Mouse (Mus musculus) heart, adult 18-20 months (tissue): ENCODE data around the gene Cdv3. TPM values are rescaled to one million over a fixed set of nuclear protein-coding genes. Genes with fewer than 3 reads are reported as not detected.

Experiments used
- DNase-seq, 2 experiments: peaks; one replicate each; pipeline ENCODE4 v3.0.0; 2021 to 2022; ENCODE audit warnings: mixed read lengths in 1 of 2
- long read RNA-seq, 2 experiments: library from polyadenylated mRNA; stranded (forward); transcript quantifications; one replicate each; pipeline ENCODE4 v2.0.0; 2021
- total RNA-seq, 2 experiments: library from RNA; stranded (reverse); gene quantifications; 2 replicates each; pipeline ENCODE4 v1.2.3; 2021

Gene Cdv3
- total RNA-seq = 100 to 1,000 TPM; 136 to 151 TPM
- long read RNA-seq, experiment 1, partial matches to known transcripts = 1 of 16 reads
- long read RNA-seq, experiment 1, other reads (novel, unspliced or antisense) = 8 of 16 reads
- long read RNA-seq, experiment 2, transcript Cdv3-202 (5 exons, 3,787 nt) = major isoform, 5 of 14 reads
- long read RNA-seq, experiment 2, partial matches to known transcripts = 1 of 14 reads
- long read RNA-seq, experiment 2, other reads (novel, unspliced or antisense) = 8 of 14 reads

DNA sequence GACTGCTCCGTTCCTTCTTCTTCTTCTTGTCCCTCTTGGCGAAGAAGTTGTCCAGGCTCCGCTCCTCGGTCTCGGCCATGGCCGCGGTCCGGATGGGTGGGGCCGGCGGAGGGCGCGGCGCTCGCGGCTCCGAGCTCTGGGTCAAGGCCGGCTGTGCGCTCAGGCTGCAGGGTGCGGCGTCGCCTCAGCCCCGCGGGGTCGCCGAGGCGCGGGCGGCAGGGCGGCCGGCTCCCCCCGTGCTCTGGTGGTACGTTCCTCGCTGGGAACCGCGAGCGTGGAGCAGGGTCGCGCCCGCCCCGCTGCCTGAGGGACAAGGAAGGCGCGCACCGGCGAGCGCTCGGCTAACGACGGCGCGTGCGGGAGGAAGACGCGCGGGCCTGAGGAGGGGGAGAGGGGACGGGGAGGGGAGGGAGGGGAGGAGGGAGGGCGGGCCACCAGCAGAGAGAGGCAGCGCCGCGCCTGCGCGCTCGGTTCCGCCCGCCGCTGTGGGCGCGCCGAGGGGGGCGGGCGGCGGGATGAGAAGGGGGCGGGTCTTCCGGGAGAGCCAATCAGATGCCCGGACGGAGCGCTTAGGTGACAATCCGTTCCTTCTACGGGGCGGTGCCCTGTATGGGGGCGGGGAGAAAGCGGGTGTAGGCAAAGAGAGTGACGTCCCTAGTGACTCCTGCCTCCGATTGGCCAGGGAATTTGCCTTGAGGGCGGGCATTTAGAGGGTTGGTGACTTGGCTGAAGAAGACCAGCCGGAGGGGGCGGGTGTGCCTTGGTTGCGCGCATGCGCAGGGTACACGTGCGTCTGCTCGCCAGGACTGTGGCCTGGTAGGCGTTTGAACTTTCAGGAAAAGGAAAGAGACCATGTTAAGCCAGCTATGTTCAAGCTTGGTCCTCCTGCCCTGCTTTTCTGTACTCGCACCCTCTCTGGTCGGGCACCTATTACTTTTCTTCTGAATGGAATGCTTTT, at the start of gene Cdv3:
TSS of gene Cdv3 (minus strand) at position 551 of the 958 bp plus-strand sequence.
- DNase-seq = peak; percentile 99 to 100

DNA sequence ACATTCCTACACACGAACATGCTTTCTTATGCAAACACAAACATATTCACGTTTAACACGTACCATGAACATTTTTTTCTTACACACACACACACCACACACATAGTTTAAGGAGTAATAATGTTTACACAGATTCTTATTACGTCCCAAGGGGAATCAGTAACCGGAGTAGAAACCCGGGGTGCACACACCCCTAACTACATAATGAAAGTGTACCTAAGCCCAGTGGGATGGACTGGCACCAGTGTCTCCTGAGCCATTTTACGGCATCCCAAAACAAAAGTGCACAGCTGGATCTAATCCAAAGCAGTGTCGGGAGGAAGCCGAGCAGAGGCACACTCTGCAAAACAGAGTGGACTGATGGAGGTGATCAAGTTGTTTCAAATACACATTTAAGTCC, 47.8 kb upstream of the Cdv3 start:
- no peak for DNase-seq

DNA sequence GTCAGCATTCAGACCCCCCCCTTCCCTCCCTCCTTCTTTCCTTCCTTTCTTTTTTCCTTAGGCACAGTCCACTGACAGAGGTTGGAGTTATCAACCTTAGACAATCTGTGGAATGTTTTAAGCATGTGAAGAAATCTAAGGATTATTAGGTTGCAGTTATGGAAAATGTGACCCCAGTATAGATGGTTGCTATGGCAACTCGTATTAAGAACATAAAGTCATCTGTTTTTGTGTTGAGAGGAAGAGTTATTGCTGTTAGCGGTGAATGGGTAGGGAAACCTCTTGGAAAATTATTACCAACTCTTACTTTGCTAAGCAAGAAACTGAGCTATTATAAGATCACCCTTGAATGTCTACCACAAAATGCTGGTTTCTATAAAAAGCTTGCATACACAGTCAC, 43.5 kb upstream of the Cdv3 start:
- DNase-seq = no peak

DNA sequence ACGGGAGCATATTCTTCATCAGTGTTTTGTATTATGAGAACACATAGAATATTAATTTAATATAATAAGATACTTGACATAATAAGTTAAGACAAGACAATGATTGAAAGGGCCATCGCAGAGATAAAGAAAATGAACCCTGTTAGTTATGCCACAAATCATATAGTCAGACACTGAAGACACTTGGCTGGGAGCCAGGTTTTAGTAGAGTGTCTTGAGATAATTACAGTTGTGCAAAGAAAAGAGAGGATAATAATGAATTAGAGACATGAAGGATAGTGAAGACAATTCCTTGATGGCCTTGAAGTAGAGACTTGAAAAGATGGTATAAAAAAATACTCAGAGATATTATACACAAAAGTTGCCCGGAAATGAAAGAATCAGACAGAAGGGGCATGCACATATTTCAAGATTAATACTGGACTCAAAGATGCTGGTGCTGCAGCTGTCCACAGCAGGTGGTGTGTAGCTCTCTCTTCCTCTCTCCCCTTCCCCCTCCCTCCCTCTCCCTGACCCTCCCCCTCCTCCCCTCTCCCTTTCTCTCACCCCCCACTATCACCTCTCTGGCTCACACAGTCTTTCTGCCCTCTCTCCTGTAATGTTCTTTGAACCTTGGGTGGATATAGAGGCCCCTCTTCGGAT, 42.6 kb upstream of the Cdv3 start:
- DNase-seq = no peak

DNA sequence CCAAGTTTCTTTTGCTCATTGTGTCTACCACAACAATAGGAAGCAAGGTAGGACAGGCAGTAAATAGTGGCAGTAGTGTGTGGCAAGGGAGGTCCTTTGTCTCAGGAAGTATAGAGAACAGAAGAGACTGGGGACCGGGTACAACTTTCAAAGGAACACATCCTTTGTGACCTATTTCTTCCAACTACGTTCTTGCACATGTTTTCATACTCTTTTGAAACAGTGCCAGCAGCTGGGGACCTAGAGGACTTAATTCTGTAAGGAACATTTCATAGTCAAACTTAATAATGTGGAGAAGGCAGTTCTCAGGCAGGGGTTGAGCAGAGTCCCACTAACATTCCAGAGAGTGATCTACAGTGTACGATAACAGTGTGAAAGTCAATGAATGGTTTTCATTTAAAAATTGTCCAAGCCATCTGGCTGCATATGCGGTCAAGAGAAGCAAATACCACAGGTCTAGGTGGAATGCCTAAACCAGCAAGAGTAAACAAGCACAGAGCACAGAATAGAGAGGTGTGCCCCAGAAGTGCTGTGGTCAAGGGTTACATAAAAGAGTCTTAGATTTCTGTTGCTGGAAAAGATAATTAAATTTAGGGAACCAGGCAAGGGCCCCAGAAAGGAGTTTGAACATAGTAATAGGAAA, 37.8 kb upstream of the Cdv3 start:
- no peak for DNase-seq

DNA sequence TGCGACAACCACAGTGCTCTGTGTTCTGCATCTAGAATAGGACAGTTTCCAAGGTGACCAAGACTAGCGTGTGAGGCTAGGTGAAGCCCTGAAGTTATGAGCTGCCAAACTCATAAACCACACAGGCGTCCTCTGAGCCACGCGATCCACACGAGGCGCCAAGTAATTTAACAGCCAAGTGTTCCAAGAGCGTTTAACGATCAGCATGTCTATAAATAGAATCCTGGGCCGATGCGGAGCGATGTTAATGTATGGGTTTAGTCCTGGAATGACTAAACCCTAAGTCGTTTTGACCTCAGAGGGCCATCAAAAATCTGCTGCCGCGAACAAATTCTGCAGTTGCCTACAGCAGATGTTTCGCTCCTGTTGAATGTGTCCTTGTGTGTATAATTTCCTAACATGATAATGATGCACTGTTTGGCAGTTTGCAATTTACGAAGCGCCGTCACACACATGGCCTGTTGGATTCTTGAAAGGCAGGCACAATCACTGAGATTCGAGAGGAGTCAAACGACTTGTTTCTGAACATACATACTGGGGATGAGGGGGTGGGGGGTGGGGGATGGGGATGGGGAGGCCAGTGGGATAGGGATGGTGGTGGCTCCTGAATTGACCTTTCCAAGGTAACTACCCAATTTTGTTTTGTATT, 33.0 kb upstream of the Cdv3 start:
- DNase-seq = peak; percentile 63 to 71

DNA sequence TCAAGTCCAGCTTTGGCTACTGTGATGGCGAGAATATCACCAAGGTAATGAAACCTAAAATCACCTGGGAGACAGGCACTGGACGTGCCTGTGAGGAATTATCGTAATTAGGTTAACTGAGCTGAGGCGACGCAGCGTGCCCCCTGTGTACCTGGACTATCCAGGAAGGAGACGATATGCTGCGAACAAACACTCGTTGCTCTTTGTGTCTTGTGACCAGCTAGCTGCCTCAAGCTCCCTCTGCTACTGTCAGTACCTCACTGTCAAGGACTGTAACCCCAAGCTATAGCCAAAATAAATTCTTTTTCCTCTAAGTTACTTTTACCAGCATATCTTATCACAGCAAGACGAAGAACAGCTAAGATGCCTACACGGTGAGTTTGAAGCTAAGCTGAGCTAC, 27.6 kb upstream of the Cdv3 start:
- DNase-seq = no peak

DNA sequence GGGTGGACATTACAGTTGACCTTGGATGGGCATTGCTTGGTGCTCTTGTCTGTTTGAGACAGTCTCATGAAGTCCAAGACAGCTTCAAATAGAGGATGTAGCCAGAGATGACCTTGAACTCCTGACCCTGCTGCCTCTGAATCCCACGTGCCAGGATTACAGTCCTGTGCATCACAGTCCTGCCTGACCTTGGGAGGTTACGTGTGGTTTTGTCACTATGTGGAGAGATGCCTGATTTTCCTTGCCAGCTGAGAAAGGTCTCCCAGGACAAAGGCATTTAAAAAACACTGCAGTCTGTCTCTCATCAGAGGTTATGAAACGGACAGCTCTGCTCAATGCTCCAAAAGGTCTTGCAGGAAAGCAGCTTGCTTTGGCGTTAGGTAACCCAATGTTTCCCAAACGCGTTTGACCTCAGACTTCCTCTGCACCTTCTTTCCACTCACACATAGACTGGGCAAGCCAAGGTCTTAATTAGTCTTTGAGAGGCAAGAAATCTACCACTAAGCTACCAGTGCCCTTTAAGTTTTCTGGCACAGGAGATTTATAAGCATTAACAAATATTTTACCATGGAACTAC, 26.2 kb upstream of the Cdv3 start:
- no peak for DNase-seq

DNA sequence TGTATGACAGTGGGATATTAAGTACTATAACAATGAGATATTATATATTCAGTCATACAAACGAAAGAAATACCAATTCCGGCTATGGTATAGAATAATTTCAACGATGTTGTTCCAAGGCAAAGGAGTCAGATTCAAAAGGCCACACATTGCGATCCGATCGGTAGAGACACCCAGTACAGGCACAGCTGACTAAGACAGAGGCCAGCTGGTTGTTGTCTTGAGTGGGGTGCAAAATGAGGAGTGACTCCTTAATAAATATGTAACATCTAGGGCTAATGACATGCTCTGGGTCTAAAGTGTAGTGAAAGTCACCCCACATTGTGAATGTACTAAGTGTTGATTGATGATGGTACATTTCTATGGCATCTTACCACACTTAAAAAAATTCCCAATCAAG, 23.6 kb upstream of the Cdv3 start:
- DNase-seq = no peak

DNA sequence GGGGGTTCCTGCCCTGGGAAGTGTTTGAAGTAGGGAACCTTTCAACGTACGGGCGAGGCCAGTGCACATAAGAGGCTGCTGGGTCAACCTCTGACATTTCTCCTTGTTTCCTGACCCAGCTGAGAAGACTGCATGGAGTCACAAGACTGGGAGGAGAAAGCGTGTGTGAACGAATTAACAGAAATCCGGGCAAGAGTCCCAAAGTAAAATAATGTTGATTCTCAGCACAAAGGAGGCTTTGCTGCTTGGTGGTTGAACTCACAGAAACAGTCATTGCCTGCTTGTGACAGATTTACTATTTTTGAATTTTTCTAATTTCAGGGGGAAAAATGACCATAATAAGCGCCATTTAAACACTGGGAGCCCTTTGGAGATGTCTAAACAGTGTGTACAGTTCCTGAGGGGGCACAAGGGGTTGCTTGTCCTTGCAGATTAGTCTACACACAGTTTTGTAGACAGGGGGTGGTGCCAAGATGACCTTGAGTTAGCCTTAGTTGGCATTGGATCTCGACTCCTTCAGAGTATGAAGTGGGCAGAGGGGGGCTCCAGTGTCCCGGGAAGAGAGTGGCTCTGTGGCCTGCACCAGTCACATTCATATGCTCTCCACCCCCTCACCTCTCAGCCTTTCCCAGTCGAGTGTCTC, 21.5 kb upstream of the Cdv3 start:
- no peak for DNase-seq

DNA sequence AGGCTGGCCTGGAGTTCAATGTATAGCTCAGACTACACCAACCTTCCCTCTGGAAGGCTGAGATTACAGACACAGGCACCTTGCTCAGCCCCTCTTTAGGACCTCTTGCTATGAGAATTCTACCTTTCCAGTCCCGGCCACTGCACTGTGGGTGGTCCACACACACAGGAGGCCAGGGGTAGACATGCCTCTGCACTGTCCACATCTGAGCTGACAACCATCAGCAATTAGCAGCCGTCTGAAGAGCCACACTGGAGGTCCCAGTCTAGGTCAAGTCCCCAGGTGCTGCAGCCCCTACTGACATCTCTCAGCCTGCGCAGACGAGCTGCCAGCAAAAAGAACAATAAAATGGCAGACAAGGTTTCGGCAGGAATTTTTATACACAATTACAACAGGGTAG, 20.9 kb upstream of the Cdv3 start:
- DNase-seq = no peak

DNA sequence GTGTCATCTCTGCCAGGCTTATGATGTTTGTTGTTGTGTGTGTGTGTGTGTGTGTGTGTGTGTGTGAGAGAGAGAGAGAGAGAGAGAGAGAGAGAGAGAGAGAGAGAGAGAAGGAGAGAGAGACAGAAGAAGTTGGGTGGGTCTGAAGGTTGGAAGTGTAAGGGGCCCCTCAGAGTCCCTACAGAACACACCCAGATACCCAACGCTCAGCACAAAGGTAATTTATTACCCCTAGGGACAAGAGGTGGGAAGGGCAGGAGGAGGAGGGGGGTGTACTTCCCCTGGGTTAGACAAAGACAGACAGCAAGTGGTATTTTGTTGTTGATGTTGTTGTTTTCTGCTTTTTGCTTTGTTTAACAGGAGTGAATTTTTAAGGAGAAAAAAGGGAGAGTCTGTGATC, 20.0 kb upstream of the Cdv3 start:
- no peak for DNase-seq

DNA sequence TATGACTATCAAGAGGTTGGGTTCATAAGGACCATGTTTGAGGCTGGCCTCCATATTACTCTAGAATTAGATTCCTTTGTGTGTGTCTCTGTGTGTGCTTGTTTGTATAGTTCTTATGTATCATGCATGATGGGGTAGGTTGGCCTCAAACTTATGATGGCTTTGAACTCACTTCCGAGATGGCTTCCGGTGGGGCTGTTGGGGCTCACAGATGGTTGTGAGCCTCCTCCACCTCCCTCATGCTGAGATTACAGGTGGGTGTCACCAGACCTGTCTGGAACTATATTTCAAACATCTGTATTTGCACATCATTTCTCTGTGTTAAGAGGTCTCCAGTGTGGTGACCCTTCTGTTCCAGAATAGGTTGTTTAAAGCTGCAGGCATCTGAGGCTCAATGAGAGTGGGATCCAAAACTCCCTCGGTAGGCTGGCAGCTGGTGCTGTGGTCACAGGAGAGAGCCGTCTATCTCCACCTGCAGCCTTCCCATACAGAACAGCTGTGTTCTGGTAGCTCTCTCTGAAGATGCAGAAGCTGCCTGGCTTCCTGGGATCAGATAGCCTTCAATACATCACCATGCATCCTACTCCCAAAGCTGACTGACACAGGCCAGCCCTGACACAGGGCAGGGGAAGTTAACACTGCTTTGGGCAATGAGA, 18.6 kb upstream of the Cdv3 start:
- DNase-seq = no peak

DNA sequence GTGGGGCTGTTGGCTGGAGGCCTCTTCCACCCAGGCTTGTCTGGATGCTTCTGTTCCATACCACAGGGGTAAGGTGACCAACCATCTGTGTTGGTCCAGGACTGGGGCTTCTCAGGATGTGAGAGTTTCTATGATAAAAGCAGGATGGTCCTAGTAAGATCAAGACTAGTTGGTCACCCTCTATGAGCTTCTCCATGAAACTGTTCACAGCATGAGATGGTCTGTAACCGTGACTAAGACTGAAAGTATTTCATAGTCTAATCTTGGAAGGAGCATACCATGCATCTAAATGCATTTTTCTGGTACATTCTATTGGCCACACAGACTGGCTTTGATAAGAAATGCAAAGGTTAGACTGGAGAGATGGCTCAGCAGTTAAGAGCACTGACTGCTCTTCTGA, 17.9 kb upstream of the Cdv3 start:
- no peak for DNase-seq

DNA sequence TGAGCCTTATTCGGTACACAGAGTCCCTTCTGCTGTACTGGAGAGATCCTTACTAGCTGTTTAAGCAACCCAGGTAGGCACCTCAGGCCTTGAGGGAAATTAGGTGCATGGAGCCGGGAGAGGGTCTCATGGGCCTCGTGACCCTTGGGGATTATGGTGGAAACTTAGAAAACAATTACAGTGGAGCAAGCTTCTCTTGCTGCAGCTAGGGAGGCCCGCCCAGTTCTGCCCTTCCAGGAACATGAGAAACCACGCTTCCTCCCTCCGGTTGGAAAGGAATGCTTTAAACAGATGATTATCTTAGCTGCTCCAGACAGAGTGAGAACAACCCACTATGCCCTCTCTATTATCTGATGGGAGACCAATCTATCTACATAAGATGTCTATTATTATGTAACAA, 17.3 kb upstream of the Cdv3 start:
- no peak for DNase-seq

DNA sequence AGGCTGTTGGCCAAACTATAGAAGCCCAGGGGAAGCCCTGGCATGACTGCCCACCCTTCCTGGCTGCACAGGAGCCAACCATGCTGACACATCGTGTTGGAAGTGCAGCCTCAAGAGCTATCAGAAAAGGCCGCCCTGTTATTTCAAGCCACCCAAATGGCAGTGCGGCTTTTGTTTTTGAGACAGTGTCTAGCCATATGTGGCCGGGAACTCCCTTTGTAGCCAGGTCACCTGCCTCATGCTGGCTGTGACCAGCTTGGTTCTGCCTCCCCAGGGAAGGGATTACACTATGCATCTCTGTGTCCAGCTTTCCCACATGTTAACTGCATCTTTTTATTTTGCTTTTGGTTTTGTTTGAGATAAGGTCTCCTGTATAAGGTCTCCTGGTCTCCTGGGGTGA, 14.9 kb upstream of the Cdv3 start:
- no peak for DNase-seq

DNA sequence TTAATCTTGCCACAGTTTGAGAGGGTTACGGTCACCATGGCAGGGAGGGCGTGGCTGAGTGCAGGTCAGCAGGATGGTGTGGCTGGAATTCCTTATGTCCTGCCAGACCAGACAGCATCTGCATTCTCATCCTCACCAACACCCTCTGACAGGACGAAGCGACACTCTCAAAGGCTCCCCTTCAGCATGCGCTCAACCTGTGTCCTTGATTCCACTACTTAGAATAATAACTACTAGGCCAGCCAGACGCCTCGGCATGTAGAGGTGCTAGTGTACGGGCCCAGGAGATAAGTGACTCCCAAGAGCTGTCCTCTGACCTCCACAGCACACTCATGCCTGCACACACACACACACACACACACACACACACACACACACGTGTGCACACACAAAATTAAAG, 13.6 kb upstream of the Cdv3 start:
- DNase-seq = no peak

DNA sequence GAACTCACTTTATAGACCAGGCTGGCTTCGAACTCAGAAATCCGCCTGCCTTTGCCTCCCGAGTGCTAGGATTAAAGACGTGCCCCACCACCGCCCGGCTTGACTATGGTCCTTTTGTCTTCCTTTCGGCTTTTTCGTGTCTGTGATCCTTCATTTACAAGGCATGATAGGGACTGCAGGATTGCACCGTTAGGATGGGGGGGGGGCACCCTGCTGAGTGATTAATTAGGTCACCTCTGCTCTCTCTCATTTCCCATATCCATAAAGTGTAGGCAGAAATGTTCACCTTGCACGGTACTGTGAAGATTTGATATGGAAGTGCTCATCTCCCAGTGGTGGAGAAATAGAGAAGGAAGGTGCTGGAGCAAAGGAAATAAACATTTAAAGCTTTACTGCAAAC, 13.0 kb upstream of the Cdv3 start:
- no peak for DNase-seq

DNA sequence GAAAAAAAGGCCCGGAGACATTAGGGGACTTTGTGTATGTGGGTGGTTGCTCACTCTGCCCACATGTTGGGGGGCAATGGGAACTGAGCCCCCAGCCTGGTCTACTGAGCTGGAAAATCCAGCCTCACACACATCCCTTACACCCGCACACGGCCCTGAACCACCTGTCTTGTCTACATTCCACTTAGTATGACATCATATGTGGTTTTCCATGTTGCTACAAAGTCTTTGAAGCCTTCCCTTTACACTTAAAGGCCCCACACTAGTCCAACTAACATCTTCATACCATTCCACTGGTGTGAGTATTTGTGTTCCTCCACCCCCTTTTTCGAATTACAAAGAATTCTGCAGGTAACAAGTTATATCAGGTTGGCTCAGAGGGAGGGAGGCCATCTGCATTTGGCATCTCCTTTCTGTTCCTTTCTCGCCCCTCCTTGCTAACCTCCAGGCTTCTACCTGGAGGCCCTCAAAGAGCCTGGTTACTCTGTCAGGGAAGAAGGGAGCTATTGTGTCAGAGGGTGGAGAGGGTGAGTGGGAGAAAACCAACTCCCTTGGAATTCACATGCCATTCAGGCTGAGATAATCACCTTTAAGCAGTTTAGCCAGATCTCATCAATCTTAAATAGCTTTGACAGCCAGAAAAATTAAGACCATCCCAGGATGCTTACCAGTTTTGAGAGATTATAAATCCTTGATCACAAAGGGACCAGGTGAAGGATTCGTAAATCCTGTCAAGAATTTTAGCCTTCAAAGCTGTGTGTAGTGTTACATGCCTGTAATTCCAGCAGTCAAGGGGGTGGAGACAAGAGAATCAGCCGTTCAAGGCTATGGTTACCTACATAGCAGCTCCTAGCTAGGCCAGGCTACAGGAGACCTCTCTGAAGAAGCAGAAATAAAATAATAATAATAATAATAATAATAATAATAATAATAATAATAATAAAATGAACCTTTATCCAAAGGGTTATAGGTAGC, 11.0 kb upstream of the Cdv3 start:
- no peak for DNase-seq
